Mouse (Mus musculus): ENCODE measurements around the gene Efnb3. TPM values are rescaled to one million over a fixed set of nuclear protein-coding genes. Genes with fewer than 3 reads are reported as not detected.

Gene Efnb3
- total RNA-seq, 2 experiments from 2014 or later = 126 to 137 TPM

GRCm38 (mm10) chr11:69584937-69585336 is 24.9 kb upstream of the Efnb3 start:
- no peak for DNase-seq (ENCODE audit: low spot score in 2 of 2)

- no peak for DNase-seq (ENCODE audit: low spot score in 2 of 2)
Measured at GRCm38 (mm10) chr11:69584008-69584407, 24.0 kb upstream of the Efnb3 start.

- DNase-seq (ENCODE audit: low spot score in 2 of 2) = no peak
Measured at GRCm38 (mm10) chr11:69582230-69582805, 22.3 kb upstream of the Efnb3 start.

GRCm38 (mm10) chr11:69581814-69582213 is 21.8 kb upstream of the Efnb3 start:
- DNase-seq (ENCODE audit: low spot score in 2 of 2) = no peak

GRCm38 (mm10) chr11:69581147-69581688 is 21.2 kb upstream of the Efnb3 start:
- DNase-seq (ENCODE audit: low spot score in 2 of 2) = peak; percentile 89 to 95

DNA sequence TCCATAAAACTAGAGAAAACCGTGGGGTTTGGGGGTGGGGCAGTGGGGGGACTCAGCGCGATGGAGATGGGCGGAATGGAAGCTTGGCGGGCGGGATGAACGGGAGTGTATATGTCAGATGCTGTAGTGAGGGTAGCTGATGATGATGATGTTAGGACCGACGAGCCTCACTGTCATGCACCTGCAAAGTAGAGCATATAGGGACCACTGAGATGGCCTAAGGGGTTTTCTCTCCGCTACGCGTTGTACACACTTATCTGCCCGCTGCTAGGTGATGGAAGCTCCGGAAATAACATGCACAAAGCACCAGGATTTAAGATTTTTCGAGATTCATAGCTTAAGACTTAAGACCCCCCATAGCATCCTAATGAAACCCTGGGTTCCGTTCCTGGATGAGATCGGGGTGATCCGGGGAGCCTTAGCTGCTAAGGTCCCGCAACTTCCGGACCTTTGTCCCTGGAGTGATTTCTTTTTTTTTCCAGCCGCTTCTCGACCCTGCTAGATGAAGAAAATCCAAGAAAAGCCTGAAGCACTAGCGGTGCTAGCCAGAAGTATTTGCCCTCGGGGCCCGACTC is 20.7 kb upstream of the Efnb3 start:
- no peak for DNase-seq (ENCODE audit: low spot score in 2 of 2)

DNA sequence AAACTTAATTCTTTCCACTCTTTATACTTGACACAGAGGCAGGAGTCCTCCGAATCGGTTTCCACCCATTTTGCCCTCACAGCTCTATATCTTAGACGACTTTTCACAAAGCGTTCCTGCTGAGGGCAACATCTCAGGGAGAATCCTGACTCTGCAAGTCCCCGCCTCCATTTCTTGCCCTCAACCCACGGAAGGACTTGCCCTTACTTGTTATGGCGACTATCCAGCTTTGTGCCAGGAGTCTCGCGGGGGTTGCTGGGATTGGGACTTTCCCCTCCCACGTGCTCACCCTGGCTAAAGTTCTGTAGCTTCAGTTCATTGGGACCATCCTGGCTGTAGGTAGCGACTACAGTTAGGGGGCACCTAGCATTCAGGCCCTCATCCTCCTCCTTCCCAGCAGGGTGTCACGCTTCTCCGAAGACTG is 20.1 kb upstream of the Efnb3 start, which contains the start of the genes Wrap53 and Trp53:
Gene Wrap53 (minus strand): TSS at position 165 of the 424 bp plus-strand sequence.
Gene Trp53 (plus strand): TSS at position 269 of the 424 bp plus-strand sequence.
- DNase-seq (ENCODE audit: low spot score in 2 of 2) = peak; percentile 89 to 93

DNA sequence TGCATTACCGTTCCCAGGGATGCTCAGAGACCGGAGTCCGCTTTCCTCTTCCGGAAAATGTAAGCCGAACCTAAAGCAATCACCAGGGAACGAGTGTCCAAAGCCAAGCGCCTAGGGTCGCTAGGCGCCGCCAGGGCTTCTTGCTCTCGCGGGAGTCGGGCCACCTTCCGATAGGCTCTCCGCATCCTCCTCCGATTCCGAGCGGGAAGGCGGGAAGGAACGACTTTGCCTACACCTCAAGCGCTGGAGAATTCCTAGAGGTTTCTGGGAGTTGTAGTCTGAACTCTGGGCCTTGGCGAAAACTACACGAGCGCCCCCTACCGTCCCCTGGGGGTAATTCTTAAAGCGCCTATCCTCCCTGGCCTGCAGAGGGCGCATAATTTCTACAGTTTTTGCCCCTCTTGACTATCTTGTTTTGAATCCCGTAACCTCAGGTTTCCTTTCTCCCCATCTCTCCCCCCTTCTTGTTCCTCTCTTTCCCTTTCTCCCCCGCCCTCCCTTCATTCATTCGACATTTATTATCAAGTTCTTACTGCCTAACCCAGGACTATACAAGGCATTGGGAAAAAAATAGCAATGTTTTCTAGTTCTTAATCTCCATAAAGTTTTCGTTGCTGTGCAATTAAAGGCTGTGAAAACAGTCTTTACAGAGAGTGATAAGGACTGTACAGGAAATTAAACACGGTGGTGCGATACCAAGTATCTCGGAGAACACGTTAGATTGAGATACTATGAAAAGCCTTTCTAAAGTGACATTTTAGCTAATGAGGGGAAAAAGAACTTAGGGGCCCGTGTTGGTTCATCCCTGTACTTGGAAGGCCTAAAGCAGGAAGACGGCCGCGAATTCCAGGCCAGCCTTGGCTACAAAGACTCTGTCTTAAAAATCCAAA is 19.4 kb upstream of the Efnb3 start:
- peak; percentile 96 to 99 for DNase-seq (ENCODE audit: low spot score in 2 of 2)

DNA sequence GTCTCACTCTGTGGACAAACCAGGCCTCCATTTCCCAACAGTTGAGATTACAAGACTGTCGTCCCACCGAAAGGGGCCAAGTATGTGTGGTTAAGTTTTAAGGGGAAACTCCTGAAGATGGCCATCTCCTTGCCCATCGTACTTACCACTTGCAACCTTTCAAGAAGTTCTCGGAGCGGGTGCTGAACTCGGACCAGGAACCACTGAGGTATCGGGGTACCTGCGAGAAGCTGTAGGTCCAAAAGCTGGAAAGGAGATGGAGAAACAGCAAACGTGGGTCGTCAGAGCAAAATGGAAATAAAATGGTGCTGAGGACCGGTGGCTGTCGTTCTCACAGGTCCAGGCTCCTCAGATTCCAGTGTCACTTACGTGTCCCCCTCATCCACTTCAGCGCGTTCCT is 18.3 kb upstream of the Efnb3 start:
- no peak for DNase-seq (ENCODE audit: low spot score in 2 of 2)

DNA sequence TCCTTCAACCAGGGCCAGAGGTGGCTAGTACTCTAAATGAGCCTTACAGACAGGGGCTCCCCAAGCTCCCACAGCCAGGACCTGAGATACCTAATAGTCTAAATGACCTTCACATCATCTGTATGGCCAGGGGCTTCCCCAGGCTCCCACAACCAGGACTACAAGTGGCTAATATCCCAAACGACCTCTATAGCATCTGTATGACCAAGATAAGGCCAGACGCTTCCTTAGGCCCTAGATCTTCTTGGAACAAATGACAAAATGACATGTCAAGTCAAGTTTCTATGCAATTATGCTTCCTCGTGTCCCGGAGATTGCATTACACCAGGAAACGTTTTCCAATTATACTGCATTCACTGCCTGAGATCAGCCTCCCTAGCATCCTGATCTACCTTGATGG is 16.3 kb upstream of the Efnb3 start:
- DNase-seq (ENCODE audit: low spot score in 2 of 2) = no peak

GRCm38 (mm10) chr11:69575220-69575619 is 15.2 kb upstream of the Efnb3 start:
- no peak for DNase-seq (ENCODE audit: low spot score in 2 of 2)

DNA sequence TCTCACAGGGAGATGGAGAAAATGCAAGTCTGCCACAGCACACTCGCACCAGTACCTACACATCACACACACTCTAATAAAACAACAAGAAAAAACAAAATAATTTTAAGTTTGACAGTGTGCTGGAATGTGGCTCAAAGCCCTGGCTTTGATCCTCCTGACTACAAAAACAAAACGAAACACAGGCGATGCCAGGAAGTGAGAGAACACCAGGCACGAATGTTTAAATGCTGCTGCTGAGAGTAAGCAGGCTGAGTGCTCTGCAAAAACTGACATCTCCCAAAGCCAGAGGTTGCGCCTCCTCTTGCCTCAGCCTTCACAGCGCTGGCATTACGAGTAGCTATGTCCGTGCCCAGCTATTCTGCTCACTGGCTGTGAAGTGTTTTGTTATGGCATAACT is 5.1 kb upstream of the Efnb3 start:
- DNase-seq (ENCODE audit: low spot score in 2 of 2) = no peak

GRCm38 (mm10) chr11:69564391-69564790 is 4.4 kb upstream of the Efnb3 start:
- no peak for DNase-seq (ENCODE audit: low spot score in 2 of 2)

GRCm38 (mm10) chr11:69563373-69563772 is 3.4 kb upstream of the Efnb3 start:
- no peak for DNase-seq (ENCODE audit: low spot score in 2 of 2)

DNA sequence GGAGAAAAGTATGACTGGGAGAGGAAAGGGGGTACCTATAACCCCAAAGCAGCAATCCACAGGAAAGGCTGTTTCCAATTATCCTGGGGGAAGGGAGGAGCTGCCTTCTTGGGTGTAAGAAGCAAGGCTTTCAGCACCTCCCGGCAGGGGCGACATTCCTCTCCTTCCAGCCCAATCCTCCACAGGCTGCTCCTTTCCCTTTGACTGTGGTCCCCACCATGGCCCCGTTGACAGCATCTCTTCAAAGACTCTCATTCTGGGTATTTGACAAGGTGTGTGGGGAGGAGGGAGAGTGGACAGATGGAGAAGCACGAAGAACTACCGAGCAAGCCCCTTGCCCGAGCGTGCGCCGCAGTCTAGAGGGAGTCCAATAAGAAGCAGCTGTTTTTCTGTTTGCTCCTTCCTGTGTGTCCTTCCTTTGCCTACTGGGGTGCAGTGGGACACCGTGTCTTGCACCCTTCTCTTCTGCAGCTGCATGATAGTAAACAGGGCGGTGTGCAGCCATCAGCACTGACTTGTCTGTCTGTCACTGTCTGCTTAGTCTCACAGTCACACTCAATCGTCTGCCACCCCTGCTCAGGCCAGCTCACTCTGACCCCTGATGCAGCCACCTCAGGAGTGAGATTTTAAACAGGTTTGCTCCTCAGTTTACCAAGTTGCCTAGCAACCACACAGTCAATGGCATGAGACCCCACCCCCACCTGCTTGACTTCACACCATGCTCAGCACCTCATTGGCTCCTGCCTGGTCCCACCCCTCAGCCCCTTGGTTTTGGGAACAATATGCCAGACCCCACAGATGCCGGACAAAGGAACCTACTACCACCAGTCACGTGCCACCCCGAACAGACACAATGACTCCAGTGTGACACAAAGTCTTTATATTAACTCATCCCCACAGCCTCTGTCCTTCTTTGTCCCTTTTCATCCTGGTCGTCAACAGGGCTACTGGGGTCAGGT is 1.2 kb upstream of the Efnb3 start:
- DNase-seq (ENCODE audit: low spot score in 2 of 2) = no peak

DNA sequence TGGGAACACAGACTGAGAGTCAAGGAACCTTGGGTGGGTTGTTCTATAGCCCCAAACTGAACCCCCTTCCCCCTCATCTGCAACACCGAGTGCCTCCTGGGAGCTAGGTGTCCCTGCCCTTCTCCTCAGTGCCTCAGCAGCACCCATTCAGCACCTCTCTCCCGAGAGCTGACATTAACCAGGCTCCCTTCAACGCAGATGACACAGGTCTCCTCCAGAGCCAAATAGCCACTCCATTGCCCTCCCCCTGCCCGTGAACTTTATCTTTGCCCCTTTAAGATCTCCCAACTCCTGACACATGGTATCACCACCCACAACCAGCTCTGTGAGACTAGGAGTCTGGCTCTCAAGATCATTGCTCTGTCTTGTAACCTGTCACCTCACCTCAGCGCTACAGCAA is 822 bp downstream of the Efnb3 start:
- DNase-seq (ENCODE audit: low spot score in 2 of 2) = no peak

- no peak for DNase-seq (ENCODE audit: low spot score in 2 of 2)
Measured at GRCm38 (mm10) chr11:69558756-69559155, 1.2 kb downstream of the Efnb3 start.

DNA sequence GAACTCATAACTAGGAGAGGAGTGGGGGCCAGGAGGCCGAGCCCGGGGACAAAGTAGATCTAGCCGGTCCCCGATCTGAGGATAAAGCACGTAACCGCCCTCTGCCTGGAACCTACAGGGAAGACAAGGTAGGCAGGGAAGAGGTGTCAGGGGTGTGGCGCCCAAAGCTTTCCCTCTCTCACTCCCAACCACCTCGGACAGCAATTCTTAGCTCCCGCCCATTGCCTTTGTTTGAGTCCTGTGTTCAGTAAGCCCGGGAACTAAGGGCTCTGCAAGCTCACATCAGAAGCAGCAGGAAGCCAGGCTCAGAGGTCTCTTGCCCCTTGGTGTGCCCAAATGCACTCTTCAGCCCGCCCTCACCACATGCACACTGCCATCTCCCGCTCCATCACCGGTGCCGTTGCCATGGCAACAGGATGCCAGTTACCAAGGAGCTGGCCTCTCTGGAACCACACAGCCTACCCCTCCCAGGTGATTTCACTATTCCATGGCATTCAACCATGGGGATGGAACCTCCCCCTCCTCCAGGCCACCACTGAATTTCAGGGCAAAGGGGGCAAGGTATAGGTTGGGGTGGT is 2.5 kb downstream of the Efnb3 start:
- peak; percentile 59 to 71 for DNase-seq (ENCODE audit: low spot score in 2 of 2)

- DNase-seq (ENCODE audit: low spot score in 2 of 2) = no peak
Measured at GRCm38 (mm10) chr11:69554539-69555140, 5.4 kb downstream of the Efnb3 start.

DNA sequence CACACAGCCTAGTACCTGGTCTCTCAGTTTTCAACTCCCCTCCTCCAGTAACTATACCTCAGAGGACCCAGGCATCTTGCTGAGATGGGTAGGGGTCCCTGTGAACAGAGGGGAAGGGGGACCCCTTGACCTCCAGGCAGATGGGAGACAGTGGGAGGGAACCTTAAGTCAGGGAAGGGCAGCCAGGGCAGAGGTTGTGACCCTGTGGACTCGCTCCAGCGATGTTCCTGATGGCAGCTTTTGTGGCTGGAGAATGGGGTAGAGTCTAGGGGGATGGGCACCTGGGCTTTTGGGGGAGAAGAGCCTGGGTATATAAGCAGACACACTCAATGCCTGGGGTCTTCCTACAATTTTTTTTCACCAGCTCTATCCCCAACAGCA is 6.7 kb downstream of the Efnb3 start:
- no peak for DNase-seq (ENCODE audit: low spot score in 2 of 2)

Data from layer of hippocampus, adult 18-20 months (tissue).